Mouse (Mus musculus) hematopoietic stem cell, adult 5-6 weeks (primary cell): ENCODE results near the gene Ppm1h. TPM values are rescaled to one million over a fixed set of nuclear protein-coding genes. Genes with fewer than 3 reads are reported as not detected.

ENCODE experiments used
- ATAC-seq, 2 experiments: fragments of 125-278 bp in 1 of 2; replicated peaks in 1 of 2; 2 replicates each; pipeline ENCODE4 v1.8.0; 2016 to 2017; ENCODE audit warnings: inconsistent platforms in 2 of 2, mild to moderate bottlenecking in 2 of 2, moderate number of reproducible peaks in 2 of 2, low read depth in 1 of 2, moderate TSS enrichment in 1 of 2; ENCODE audit not compliant: low FRiP score in 2 of 2, poor library complexity in 2 of 2, severe bottlenecking in 2 of 2, insufficient read depth in 1 of 2, low TSS enrichment in 1 of 2
- total RNA-seq: library from RNA; stranded (forward); fragments of 172-1452, 232-1000 nt; gene quantifications from 2 replicates; pipeline ENCODE4 v1.2.3, GENCODE M21; 2017

Ppm1h gene
- total RNA-seq, 1 experiment from 2014 or later: 23.1 TPM

DNA sequence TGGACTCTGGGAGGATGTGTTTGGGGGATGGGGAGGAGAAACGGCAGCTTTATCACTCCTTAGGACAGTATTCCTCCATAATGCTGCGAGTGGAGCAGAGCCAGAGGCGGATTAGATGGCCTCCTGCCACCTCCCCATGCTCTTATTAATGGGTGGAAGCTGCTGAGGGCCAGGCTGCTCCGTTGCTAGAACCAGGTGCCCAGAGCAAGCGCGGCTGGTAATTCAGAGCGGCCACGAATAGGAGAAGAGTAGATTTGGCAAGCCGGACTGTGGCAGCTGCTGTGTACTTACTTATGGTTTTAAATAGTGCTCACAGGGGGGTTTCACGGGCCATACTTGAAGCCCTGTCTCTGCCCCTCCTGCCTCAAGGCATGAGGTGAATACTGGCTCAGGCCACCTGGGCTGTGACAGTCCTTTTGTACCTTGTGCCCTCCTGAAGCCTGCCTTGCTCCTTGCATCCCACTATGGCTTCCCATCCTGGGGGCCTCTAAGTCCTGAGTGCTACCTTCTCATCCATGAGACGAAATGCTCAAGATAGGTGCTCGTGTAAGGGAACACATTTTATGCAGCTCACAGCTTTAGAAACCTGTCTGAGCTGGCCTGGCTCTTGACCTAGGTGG lies 14.7 kb downstream of the Ppm1h start:
- no peak for ATAC-seq

DNA sequence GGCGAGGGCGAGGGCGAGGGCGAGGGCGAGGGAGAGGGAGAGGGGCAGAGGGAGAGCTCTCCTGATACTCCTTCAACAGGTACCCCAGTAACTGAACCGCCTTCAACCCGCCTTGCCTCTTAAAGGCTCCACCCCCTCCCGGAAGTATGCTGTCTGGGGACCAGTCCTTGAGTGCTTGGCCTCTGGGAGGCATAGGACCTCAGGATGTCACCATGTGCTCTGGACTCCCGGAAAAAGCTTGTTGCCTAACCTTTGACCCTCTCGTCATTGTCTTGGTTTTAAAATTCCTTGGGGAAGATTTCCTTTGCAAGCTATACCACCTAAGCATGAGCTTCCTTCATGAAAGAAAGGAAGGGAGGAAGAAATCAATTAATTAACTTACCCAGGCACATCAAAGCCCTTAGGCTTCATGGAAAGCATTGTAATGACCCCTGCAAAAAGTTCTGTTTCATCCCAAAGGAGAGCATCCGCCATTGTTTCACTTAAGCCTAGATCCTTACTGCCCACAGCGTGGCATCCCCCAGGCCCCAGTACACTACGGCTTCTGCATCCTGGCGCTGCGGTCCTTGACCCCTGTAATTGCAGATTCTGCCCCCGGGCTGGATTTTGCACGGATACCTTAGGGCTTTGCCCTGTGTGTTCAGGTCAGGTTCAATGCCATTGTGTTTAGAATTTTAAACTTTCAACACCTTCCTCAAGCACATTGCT lies 15.5 kb downstream of the Ppm1h start:
- no peak for ATAC-seq

- no peak for ATAC-seq
These were observed 17.8 kb downstream of the Ppm1h start for GRCm38 (mm10) chr10:122696335-122696734.

GRCm38 (mm10) chr10:122698347-122698746 lies 19.8 kb downstream of the Ppm1h start:
- no peak for ATAC-seq

DNA sequence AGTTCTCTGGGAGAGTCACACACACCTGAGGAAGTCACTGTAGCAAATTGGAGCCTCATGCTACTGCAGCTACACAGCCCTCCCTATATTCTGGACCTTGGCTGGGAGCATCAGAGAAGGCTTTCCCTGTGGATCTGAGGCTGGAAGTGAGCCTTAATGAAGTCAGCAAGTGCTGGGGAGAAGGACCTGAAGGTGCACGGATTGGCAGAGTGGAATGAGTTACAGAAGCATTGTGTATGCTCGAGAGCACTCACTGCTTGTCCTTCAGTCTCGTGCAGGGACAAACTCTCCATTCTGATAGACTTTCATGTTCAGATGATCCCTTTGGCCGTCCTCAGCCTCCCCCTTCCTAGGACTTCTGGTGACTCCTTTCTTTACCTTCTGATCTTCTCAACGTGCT lies 26.3 kb downstream of the Ppm1h start:
- no peak for ATAC-seq

GRCm38 (mm10) chr10:122705457-122705856 lies 26.9 kb downstream of the Ppm1h start:
- ATAC-seq: no peak

DNA sequence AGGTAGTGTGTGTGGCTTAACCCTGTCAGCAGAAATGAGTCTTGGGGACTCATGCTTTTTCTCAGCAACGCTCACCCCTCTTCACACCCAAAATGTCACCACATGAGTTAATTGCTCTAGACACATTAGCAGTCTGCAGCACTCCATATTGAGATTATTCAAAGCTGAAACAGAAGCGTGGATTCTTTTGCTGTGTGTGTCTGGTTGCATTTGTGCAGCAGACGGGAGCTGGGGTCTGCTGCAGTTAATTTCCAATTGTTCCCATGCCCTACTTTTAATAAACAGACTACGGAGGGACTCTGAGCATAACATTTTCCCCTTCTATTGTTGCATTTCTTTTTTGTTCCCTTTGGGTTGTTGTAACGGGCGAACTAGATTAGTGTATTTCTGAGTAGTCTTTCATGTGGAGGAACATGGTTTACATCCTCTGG lies 32.8 kb downstream of the Ppm1h start:
- no peak for ATAC-seq

GRCm38 (mm10) chr10:122712307-122712706 lies 33.7 kb downstream of the Ppm1h start:
- no peak for ATAC-seq

DNA sequence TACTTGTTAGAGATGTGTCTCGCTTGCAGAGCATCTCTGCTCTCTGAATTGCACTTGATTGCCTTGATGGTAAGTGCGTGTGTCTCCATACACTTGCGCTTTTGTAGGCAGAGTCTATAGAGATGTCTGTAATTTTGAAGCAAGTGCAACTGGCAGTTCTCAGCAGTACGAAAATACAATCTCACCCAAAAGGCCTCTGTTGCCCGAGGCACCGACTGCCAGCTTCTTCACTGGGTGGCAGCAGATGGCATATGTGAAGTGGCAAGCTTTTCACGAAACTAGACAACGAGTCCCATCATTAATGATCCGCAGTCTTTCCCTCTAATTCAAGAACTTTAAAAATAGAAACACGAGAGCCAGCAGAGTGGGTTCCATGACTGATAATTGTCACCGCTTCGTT lies 37.3 kb downstream of the Ppm1h start:
- ATAC-seq: no peak

DNA sequence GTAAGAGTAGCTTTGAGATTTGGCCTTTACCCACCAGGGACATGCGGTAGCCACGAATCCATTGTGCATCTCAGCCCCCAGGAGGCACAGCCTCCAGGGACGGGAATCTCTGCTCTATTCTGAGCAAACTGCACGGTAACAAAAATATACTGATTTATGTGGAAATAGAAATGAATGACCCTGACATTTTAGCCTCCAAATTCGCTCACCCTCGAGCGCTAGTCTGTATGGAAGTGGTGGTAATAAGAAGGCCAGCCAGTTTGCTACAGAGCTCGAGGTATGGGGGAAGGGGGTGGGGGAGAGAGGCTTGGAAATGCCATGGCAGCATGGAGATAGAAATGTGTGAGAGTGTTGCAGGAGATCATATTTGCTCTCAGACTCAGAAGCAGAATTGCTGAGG lies 37.7 kb downstream of the Ppm1h start:
- ATAC-seq: no peak

DNA sequence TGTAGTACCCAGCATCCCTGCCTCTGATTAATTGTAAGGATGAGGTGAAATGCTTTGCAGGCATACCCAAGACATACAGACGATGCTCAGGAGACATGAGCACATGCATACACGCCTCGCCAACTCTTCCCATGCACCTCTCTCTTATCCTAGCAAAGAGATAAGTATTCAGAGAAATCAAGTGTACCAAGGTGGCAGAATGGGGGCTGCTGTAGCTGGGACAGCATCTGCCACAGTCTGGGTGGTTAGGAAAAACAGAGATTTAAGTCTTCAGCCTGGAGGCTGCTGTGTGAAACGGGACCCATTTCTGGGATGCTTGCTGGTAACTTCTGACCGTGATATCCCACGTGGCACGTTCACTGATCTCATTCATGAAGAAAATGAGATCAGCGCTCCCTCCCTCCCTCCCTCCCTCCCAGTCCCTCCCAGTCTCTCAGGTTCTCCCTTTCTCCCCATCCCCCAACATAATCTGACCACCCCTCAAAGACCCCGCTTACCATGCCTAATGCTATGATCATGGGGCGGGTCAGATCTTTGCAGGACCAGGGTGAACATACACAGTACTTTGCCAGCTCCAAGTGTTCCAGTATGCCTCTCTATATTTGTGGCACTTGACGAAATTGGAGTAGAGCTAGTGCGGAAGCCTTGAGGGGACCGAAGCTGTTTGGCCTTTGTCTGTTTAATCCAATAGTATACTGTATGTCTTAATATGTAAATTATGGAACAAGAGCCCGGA lies 38.3 kb downstream of the Ppm1h start:
- no peak for ATAC-seq

- ATAC-seq: peak; percentile 67 to 81
These were observed 39.3 kb downstream of the Ppm1h start for GRCm38 (mm10) chr10:122717754-122718415.

DNA sequence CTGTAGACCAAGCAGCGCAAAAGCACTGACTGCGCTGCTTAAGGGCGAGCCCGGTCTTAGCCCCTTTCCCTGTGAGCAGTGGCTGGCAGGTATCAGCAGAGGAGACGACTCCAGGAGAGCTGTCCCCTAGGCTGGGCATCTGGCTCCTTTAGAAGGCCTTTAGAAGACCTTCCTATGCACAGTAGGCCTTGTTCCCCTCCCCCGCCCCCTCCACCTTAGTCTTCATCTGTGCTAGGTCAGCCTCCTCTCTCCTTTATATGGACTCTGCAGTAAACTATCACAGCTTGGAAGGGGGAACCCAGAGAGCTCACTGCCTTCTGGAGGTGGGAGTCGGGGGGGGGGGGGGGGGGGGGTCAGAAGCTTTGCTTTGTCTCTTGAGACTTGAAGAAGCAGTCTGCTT lies 40.4 kb downstream of the Ppm1h start:
- ATAC-seq: no peak

GRCm38 (mm10) chr10:122722111-122722510 lies 43.5 kb downstream of the Ppm1h start:
- ATAC-seq: no peak; a peak in 1 of 4 replicates

DNA sequence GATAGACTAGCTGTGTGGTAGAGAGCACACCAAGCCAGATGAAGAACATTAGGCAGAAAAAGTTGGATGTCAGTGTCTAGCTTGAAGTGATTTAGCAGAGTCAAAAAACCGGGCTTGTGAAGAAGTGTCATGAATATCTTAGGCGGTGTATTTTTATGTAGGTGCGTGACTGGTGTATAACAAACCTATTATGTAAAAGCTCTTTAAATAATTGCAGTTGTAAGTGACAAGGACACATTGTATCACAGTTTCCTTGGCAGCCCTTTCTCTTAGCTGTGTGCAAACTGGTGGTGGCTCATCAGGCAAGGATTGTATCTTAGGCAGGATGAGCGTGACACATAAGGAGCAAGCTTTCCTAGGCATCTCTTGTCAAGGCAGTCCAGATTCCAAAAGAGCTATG lies 46.1 kb downstream of the Ppm1h start:
- ATAC-seq: no peak

- peak; percentile 75 to 92 for ATAC-seq
These were observed 48.7 kb downstream of the Ppm1h start for GRCm38 (mm10) chr10:122727228-122727627.

DNA sequence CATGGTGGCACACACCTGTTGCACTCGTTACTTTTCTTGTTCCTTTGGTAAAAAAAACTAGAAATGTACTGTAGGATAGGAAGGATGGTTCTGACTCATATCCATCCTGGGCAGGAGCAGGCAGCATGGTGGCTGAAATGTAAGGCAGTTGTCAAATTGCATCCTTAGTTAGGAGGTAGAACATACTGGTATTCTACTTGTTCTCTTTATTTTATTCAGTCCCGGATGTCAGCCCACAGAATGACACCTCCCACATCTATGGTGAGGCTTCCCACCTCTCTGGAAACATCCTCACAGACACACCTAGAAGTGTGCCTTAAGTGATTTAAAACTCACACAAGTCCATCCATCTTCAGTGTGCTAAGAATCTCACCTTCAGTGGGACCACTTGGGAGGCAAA lies 49.6 kb downstream of the Ppm1h start:
- no peak for ATAC-seq

GRCm38 (mm10) chr10:122732146-122732545 lies 53.6 kb downstream of the Ppm1h start:
- no peak for ATAC-seq
